Mouse (Mus musculus) lung, postnatal 0 days (tissue): ENCODE results near the gene Azin2.

Source experiments
- CTCF ChIP-seq: IDR thresholded peaks from 2 replicates; pipeline ENCODE4 v1.5.1; 2016; ENCODE audit warnings: antibody characterized with exemption, mild to moderate bottlenecking
- EP300 ChIP-seq: IDR thresholded peaks from 2 replicates; pipeline ENCODE4 v1.6.1; 2016; ENCODE audit warnings: antibody characterized with exemption, mild to moderate bottlenecking, control low read depth

DNA sequence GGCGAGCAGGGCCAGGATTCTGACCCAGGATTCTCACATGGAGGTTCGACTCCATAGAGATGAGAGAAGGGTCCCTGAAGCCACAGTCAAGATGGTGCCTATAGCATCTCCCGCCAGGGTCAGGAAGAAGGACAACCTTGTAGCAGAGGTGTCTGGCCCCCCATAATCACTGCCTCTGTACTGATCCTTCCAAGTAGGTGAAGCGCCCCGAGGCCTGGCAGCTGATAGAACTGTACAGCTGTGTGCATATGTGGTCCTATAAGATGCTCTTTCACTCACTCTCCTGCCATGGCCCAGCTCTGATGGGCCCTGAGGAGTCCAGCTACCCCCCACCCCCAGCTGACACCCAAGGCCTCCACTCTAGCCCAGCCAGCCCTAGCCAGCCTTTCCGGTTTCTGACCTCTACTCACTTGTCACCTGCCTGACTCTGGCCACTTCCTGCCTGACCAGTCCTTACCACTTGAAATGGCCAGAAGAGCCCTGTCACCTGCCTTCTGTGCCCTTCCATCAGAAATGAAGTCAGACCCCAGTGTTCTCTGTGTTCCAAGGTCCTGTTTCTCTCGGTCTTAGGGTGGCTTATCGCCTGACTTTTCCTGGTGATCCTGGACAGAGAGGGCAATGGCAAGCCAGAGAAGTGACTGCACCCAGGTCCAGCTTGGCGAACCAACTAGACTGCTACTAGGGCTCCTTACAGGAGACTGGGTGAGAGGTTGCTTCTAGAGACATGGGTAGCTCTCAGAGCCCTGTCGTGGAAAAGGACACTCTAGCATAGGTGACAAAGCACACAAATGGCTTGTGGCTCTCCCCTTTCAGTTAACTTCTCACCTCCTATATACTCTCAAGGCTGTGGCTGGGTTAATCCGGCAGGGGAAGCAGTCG, 72.3 kb downstream of the Azin2 start:
- TF ChIP-seq CTCF (no peak), EP300 (no peak)
